Mouse (Mus musculus): Measurements from ENCODE around the gene Apoa4.

Apoa4 gene

DNA sequence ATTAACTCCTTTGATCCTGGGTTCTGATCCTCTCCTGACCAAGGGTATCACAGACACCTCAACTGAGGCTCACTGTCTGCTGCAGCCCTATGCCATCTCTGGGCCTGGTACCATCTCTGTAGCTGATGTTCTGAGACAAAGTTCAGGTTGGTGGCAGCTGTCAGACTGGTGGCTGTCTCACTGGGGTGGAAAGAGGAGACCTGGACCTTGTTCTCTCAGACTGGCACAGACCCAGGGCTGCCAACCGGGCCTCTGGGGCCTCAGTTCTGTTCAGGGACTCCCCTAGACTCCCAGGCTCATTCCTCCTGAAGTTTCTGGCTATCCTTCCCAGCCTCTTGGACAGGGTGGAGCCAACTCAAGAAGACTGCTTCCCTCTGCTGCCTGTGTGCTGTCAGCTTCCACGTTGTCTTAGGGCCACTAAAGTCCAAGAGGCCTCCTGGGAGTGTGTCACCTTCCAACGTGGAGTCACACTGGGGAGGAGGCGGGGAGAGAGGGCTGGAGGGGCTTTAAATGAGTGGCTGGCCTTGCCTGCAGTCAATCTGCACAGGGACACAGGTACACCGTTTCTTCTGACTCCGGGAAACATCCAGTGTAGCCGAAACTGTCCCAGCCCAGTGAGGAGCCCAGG is at the start of gene Apoa4:
TSS of gene Apoa4 (plus strand) at position 171 of the 628 bp plus-strand sequence.
- DNase-seq (ENCODE audit: low spot score in 2 of 2) = no peak

DNA sequence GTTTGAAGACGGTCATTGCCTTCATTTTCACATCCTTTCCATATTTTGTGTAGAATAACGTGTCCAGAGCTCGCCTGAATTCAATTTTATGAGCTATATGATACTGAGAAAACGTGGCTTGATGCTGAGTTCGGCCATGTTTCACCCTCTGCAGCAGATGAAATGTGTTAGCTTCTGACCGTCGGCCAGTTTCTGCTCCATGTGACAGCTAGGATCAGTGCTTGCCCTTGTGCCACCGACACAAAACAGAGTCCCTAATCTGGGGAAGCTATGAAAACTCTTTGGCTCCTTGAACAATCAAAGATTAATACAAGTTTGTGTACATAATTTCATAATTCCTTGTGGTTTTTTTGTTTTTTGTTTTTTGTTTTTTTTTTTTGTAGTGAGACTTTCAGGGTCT is 49.3 kb upstream of the Apoa4 start:
- no peak for DNase-seq (ENCODE audit: low spot score in 2 of 2)

DNA sequence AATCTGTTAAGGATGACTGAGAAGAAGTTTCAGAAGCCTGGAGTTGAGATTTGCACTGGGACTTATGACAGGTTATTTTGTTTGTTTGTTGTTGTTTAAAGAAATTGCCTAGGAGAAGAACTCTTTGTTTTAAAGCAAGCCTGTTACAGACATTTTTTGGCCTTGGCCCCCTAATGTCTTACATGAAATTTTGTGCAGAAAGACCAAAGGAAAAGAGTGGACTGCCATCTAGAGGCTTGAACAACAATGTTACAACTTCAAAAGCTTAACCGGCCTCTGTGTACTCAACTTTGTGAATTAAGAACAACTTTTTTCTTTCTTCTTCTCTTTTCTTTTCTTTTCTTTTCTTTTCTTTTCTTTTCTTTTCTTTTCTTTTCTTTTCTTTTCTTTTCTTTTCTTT is 48.9 kb upstream of the Apoa4 start:
- peak in 1 of 2 experiments; percentile 39 for DNase-seq (ENCODE audit: low spot score in 2 of 2)

- DNase-seq (ENCODE audit: low spot score in 2 of 2) = no peak
Observed at GRCm38 (mm10) chr9:46192642-46193041, 47.9 kb upstream of the Apoa4 start.

DNA sequence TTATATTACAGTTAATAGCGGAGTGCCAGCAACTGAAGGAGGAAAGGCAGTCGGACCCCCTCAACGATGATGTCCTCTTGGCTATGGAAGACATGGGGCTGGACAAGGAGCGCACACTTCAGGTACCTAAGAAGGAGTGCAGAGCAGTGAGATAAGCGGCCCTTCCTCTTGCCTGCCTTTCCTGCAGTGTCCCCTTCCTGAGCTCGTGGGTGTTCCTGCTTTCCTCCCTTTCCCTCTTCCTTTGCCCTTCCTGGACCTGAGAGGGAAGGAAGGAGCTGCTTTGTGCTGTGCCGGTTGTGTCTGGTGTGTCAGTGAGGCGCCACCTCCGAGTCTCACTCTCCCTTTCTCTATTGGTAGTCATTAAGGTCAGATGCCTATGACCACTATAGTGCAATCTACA is 45.7 kb upstream of the Apoa4 start:
- DNase-seq (ENCODE audit: low spot score in 2 of 2) = no peak

- DNase-seq (ENCODE audit: low spot score in 2 of 2) = no peak
Observed at GRCm38 (mm10) chr9:46196699-46197169, 43.8 kb upstream of the Apoa4 start.

DNA sequence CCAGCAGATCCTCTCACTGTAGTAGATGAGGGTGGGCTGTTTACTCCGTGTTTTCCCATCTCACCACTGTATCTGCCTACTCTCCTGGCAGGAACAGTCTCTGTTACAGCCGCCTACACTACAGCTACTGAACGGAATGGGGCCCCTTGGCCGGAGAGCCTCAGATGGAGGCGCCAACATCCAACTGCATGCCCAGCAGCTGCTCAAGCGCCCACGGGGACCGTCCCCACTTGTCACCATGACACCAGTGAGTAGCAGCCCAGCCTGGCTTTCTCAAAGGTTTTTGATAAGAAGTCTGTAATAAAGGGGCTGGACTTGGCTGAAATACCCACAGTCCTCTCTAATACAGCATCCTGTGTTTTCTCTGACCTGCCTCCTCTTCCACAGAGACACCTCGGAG is 42.0 kb upstream of the Apoa4 start:
- peak in 1 of 2 experiments; percentile 44 for DNase-seq (ENCODE audit: low spot score in 2 of 2)

- DNase-seq (ENCODE audit: low spot score in 2 of 2) = no peak
Observed at GRCm38 (mm10) chr9:46198936-46199335, 41.6 kb upstream of the Apoa4 start.

GRCm38 (mm10) chr9:46199609-46200008 is 40.9 kb upstream of the Apoa4 start:
- no peak for DNase-seq (ENCODE audit: low spot score in 2 of 2)

DNA sequence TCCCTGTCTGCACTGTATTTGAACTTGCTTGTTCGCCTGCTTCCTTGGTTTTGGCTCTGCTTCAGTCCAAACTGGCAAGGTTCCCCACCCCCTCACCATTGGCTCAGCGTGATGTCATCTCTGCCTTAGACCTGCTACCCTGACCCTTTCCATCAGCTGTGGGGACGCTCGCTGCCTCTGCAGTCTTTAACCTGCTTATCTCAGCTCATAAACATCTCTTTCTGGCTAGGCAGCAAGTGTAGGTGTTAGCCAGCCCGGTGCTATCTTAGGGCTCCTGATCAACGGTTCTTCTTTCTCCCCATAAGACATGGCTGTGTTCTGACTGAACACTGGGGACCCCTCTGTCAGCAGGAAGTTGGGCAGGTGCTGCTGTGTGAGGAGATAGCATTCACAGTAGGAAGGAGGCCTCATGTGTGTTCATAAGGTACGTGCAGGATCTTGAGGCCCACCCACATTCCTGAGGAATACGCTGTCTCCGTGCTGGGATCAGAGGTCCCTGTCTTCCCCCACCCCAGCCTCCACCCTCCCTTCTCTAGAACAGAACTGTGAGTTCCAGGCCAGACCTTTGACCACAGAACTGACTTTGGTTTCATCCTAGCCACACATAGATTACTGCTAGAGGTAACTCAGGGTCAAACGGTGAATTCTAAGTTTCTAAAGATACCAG is 33.5 kb upstream of the Apoa4 start:
- no peak for DNase-seq (ENCODE audit: low spot score in 2 of 2)

GRCm38 (mm10) chr9:46207501-46207869 is 33.0 kb upstream of the Apoa4 start:
- no peak for DNase-seq (ENCODE audit: low spot score in 2 of 2)

DNA sequence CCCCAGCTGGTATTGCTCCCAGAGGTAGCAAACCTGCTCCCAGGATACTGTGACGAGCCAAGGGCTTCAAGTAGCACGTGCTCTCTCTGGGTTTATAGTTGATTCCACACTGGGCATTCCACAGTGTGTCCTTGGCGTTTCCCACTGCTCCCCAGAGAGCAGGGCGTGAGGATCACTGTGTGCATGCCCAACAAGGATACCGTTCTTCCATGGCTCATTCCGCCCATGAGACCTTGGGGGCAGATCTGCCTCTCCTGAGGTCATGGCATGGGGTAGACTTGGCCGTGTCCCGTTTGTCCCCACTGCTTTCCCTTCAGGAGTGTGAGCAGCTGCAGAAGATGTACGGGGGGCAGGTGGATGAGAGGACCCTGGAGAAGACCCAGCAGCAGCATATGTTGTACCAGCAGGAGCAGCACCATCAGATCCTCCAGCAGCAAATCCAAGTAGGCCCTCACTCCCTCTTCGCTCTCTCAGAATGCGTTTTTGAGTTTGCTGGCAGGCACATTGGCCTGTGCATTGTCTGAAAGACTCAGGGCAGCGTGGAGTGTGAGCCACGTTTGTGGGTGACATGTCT is 32.0 kb upstream of the Apoa4 start:
- no peak for DNase-seq (ENCODE audit: low spot score in 2 of 2)

- no peak for DNase-seq (ENCODE audit: low spot score in 2 of 2)
Observed at GRCm38 (mm10) chr9:46210473-46210872, 30.0 kb upstream of the Apoa4 start.

DNA sequence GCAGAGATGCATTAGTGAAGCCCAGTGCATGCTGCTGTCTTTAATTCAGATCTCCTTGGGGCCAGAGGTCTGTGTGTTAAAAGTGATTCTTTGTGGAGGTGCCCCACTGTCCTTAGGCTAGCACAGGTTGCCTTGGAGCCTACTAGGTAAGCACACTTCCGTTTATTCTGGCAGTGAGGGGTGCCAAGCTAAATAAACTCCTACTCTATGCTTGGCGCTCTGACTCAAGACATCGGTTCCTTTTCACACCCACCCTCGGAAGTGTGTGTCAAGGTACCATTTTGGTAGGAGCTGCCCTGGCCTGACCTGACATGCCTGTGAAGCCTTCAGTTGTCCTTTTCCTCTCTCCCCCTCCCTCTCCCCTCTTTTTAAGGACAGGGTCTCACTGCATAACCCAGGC is 26.2 kb upstream of the Apoa4 start:
- DNase-seq (ENCODE audit: low spot score in 2 of 2) = no peak

DNA sequence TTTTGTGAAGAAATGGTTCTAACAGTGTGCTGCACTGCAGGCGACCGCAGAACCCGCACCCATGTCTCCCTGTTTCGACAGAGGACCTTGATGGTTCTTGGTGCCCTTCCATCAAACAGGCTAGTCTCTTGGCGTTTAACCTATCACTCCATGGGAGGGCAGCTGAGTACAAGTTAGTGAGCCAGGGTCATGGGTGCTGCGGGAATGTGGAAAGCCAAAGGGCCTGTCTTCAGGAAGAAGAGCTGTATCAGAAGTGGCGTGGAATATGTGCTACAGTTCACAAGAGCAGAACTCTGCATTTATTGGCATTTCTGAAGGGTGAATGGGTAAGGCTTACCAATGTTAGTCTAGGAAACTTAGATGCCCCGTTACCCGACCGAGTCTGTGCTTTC is 25.6 kb upstream of the Apoa4 start:
- no peak for DNase-seq (ENCODE audit: low spot score in 2 of 2)

- DNase-seq (ENCODE audit: low spot score in 2 of 2) = no peak
Observed at GRCm38 (mm10) chr9:46215338-46216322, 24.9 kb upstream of the Apoa4 start.

GRCm38 (mm10) chr9:46216744-46217470 is 23.6 kb upstream of the Apoa4 start:
- DNase-seq (ENCODE audit: low spot score in 2 of 2) = no peak

DNA sequence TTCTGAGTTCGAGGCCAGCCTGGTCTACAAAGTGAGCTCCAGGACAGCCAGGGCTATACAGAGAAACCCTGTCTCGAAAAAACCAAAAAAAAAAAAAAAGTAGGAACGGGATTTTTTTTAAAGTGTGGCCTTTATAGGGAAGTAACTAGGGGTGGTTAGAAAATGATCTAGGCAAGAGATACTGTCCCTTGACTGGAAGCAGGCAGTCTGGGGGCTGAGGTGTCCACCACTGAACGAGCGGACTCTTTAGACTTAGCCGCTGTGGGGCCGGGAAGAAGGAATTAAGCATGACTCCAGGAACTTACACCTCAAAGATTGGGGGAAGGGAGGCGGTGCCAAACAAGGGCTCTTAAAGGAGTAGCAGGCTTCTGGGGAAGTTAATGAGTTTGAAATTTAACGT is 22.3 kb upstream of the Apoa4 start:
- DNase-seq (ENCODE audit: low spot score in 2 of 2) = no peak

GRCm38 (mm10) chr9:46223090-46223489 is 17.4 kb upstream of the Apoa4 start:
- no peak for DNase-seq (ENCODE audit: low spot score in 2 of 2)

DNA sequence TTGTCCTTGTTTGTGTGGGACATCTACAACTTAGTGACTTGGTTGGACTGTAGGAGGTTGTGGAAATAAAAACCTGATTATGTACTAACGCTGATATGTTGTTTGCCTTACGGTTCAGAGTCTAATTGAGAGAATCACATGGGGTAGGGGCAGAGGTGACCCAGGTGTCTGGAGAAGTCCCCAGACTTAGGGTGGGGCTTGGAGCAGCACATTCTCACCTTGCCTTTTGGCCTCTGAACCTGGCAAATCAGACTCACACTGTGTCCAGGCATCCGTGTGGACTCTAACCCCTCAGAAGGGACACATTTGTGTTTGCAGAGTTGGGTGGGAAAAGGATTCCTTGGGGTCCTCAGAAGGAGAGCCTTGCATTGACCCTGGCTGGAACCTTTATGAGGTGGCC is 16.4 kb upstream of the Apoa4 start:
- no peak for DNase-seq (ENCODE audit: low spot score in 2 of 2)

- no peak for DNase-seq (ENCODE audit: low spot score in 2 of 2)
Observed at GRCm38 (mm10) chr9:46224945-46225660, 15.4 kb upstream of the Apoa4 start.

Measured in left cerebral cortex, adult 9 months (tissue).